Mouse (Mus musculus) thymus, postnatal 4 days (tissue): ENCODE results near the gene Thrsp.

Experiments used
- DNase-seq: peaks from one replicate; pipeline ENCODE4 v3.0.0; 2021

The Thrsp gene

DNA sequence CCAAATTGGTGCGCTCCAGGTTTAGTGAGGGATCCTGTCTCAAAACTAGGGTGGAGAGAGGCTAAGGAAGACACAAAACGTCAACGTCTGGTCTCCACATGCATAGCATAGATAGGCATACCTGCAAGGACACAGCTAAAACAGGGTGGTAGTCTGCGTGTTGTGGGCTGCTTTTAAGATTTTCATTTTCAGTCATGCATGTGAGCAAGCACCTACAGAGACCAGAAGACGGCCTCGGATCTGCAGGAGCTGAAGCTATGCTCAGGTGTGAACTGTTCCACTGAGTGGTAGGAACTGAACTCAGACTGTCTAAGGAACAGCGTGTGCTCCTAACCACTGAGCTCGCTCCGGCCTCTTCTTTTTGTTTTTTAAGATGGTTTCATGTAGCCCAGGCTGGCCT, 42.4 kb downstream of the Thrsp start:
- DNase-seq, result no peak

DNA sequence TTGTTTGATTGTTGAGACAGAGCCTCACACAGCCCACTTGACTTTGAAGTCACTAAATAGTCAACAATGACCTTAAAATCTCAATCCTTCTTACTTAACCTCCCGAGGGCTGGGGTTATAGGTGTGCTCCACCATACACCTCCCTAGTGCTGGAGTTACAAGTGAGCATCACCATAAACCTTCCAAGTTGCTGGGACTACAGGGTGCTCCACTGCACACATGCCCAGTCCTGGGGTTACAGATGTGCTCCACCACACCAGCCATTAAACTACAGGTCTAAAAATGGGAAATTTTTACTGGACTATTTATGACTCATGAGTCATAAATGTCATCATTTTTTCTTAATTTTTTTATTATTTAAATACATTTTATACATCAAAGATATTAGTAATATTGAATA, 51.6 kb downstream of the Thrsp start:
- DNase-seq, result no peak
